In the genomic region with DNA sequence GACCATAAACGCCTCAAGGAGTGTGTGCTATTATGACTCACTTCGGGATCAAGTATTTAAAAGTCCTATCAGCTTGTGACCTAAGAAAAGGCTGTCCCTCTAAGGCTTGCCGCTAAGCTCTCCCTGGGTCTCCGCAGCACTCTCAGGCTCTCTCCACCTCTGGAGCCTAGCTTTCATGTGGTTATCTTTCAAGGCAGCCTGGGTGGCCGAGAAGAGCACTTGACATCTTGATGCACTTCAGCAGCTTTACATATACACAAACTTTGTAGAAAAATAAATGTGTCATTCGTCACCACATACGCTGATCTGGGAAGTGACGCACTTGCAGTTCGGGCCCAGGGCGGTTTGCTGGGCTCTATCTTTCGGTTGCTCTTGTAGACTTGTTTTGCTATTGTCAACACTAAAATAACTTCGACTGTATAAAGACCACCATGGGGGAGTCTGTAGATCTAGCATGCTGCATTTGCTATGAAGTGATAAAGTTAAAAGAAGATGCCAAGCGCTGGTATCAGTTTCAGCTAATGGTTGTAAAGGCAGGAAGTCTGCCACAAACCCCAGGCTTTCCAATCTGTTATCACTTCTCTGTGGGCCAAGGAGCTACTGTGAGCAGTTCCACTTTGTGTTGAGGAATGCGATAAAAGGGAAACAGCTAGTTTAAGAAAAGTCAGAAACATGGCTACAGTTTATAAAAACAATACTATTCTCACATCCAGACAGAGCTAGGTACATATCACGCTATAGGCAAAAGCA, we compare ENCODE assay signal across 19 mouse cellular contexts. TPM values are rescaled to one million over a fixed set of nuclear protein-coding genes. Genes with fewer than 3 reads are reported as not detected.
A peak's percentile ranks its signal among the peaks of the same experiment; 100 is the strongest.
DNase-seq lines count a peak whose midpoint lies in the region; ATAC-seq lines count a peak whose summit lies in the region.
"Had no signal": no experiment of that assay in that cellular context is flagged by ENCODE, and none has a peak within 500 bp of the region (broad histone marks: within the 10 kb centered on the region; RNA-seq: fewer than 3 reads in every experiment).

No protein-coding gene starts in this region.

- no peak for DNase-seq in forebrain, embryonic 14.5 days (ENCODE audit: low spot score)
- no peak for DNase-seq in heart, postnatal 4 days
- peak; percentile 8 for DNase-seq in midbrain, embryonic 10.5 days (ENCODE audit: low spot score)
- no peak for DNase-seq in midbrain, embryonic 14.5 days
- DNase-seq: cerebellum, postnatal 10 days; kidney, adult 2 months; kidney, postnatal 14 days; right cerebral cortex, postnatal 14 days had no signal

- H3K4me2 ChIP-seq in forebrain, embryonic 16.5 days (ENCODE audit: low read length) = no peak overlapping the region
- H3K4me2 ChIP-seq in forebrain, embryonic 14.5 days (ENCODE audit: low read length) = no peak overlapping the region
- H3K4me2 ChIP-seq in heart, embryonic 16.5 days (ENCODE audit: low read depth, low read length) = peak overlapping the region; percentile 44
- no peak overlapping the region for H3K4me2 ChIP-seq in midbrain, embryonic 14.5 days (ENCODE audit: low read length)
- H3K4me2 ChIP-seq: limb, embryonic 13.5 days; neural tube, embryonic 12.5 days had no signal

- peaks cover 15% of the 10 kb centered on the region; the same call in 1 of the 2 replicates for H3K27me3 ChIP-seq in forebrain, embryonic 16.5 days (replicated peaks; ENCODE audit: control insufficient read depth, insufficient read depth, low read length)
- peaks cover 17% of the 10 kb centered on the region for H3K27me3 ChIP-seq in forebrain, embryonic 14.5 days (replicated peaks; ENCODE audit: control insufficient read depth, insufficient read depth, low read length)
- no peaks in the 10 kb centered on the region for H3K27me3 ChIP-seq in heart, embryonic 16.5 days (ENCODE audit: control insufficient read depth, insufficient read depth, low read length)
- H3K27me3 ChIP-seq in midbrain, embryonic 10.5 days (ENCODE audit: low read depth, poor library complexity, severe bottlenecking) = peaks cover 96% of the 10 kb centered on the region
- H3K27me3 ChIP-seq in midbrain, embryonic 14.5 days (ENCODE audit: control insufficient read depth, insufficient read depth, low read length) = peaks cover 56% of the 10 kb centered on the region

- peak; percentile 45; the same call in 1 of the 2 replicates for ATAC-seq in forebrain, embryonic 16.5 days
- ATAC-seq in forebrain, embryonic 14.5 days = no peak
- ATAC-seq in heart, embryonic 16.5 days (replicated peaks; ENCODE audit: extremely low read depth, insufficient read depth, low FRiP score) = no peak
- no peak for ATAC-seq in midbrain, embryonic 14.5 days (ENCODE audit: low FRiP score, low TSS enrichment)
- peak; percentile 77 for ATAC-seq in megakaryocyte-erythroid progenitor cell, adult 5-6 weeks (replicated peaks; ENCODE audit: low FRiP score, low TSS enrichment, poor library complexity, severe bottlenecking)
- ATAC-seq in megakaryocyte, adult 5-6 weeks (ENCODE audit: poor library complexity, severe bottlenecking) = no peak
- ATAC-seq: hindbrain, embryonic 16.5 days had no signal

- no peaks in the 10 kb centered on the region for H3K36me3 ChIP-seq in forebrain, embryonic 16.5 days (ENCODE audit: control insufficient read depth, insufficient read depth)
- H3K36me3 ChIP-seq in forebrain, embryonic 14.5 days (ENCODE audit: control insufficient read depth, insufficient read depth, low read length) = no peaks in the 10 kb centered on the region
- no peaks in the 10 kb centered on the region for H3K36me3 ChIP-seq in heart, embryonic 16.5 days (ENCODE audit: control insufficient read depth, insufficient read depth)
- H3K36me3 ChIP-seq in midbrain, embryonic 10.5 days = peaks cover 3% of the 10 kb centered on the region; the same call in 1 of the 2 replicates
- no peaks in the 10 kb centered on the region for H3K36me3 ChIP-seq in midbrain, embryonic 14.5 days (ENCODE audit: control insufficient read depth, insufficient read depth, low read length)
- H3K36me3 ChIP-seq: neural tube, embryonic 12.5 days had no signal

- H3K9me3 ChIP-seq in forebrain, embryonic 16.5 days (ENCODE audit: control insufficient read depth, low read length) = no peaks in the 10 kb centered on the region
- H3K9me3 ChIP-seq in forebrain, embryonic 14.5 days (replicated peaks; ENCODE audit: control insufficient read depth, low read length) = no peaks in the 10 kb centered on the region
- no peaks in the 10 kb centered on the region for H3K9me3 ChIP-seq in heart, embryonic 16.5 days (replicated peaks; ENCODE audit: control insufficient read depth, low read length)
- H3K9me3 ChIP-seq in midbrain, embryonic 10.5 days (replicated peaks) = no peaks in the 10 kb centered on the region
- H3K9me3 ChIP-seq in midbrain, embryonic 14.5 days (ENCODE audit: control insufficient read depth, low read length) = no peaks in the 10 kb centered on the region
- H3K9me3 ChIP-seq: limb, embryonic 13.5 days; neural tube, embryonic 12.5 days had no signal

- no peak overlapping the region for H3K9ac ChIP-seq in forebrain, embryonic 16.5 days (replicated peaks; ENCODE audit: low read depth, low read length)
- H3K9ac ChIP-seq in forebrain, embryonic 14.5 days (ENCODE audit: low read length) = no peak overlapping the region
- no peak overlapping the region for H3K9ac ChIP-seq in heart, embryonic 16.5 days (ENCODE audit: low read length)
- no peak overlapping the region for H3K9ac ChIP-seq in midbrain, embryonic 14.5 days (replicated peaks; ENCODE audit: low read length)
- H3K9ac ChIP-seq: limb, embryonic 13.5 days; neural tube, embryonic 12.5 days had no signal

- no peak overlapping the region for H3K27ac ChIP-seq in forebrain, embryonic 16.5 days (ENCODE audit: low read length)
- no peak overlapping the region for H3K27ac ChIP-seq in forebrain, embryonic 14.5 days (ENCODE audit: low read depth, low read length)
- no peak overlapping the region for H3K27ac ChIP-seq in heart, embryonic 16.5 days (ENCODE audit: low read length)
- H3K27ac ChIP-seq in midbrain, embryonic 10.5 days (replicated peaks) = no peak overlapping the region
- no peak overlapping the region for H3K27ac ChIP-seq in midbrain, embryonic 14.5 days (replicated peaks; ENCODE audit: low read depth, low read length)
- H3K27ac ChIP-seq: left cerebral cortex, adult 2 months; limb, embryonic 13.5 days; macrophage; neural tube, embryonic 12.5 days had no signal

- no peaks in the 10 kb centered on the region; the same call in 1 of the 2 replicates for H3K4me1 ChIP-seq in forebrain, embryonic 16.5 days (replicated peaks; ENCODE audit: control insufficient read depth, insufficient read depth, low read length)
- no peaks in the 10 kb centered on the region; the same call in 1 of the 2 replicates for H3K4me1 ChIP-seq in forebrain, embryonic 14.5 days (ENCODE audit: control insufficient read depth, insufficient read depth, low read length)
- H3K4me1 ChIP-seq in heart, embryonic 16.5 days (ENCODE audit: control insufficient read depth, insufficient read depth, low read length) = no peaks in the 10 kb centered on the region
- H3K4me1 ChIP-seq in midbrain, embryonic 10.5 days = peaks cover 20% of the 10 kb centered on the region
- H3K4me1 ChIP-seq in midbrain, embryonic 14.5 days (ENCODE audit: control insufficient read depth, insufficient read depth, low read length) = 0 out of 2 replicates have a peak, but pooled peaks cover 4% of the 10 kb centered on the region

- H3K4me3 ChIP-seq in forebrain, embryonic 16.5 days (replicated peaks; ENCODE audit: low read length) = no peak overlapping the region
- no peak overlapping the region for H3K4me3 ChIP-seq in forebrain, embryonic 14.5 days (ENCODE audit: low read depth, low read length)
- H3K4me3 ChIP-seq in heart, embryonic 16.5 days (ENCODE audit: low read length) = peak overlapping the region; percentile 5; the same call in 1 of the 2 replicates
- no peak overlapping the region for H3K4me3 ChIP-seq in midbrain, embryonic 10.5 days
- no peak overlapping the region for H3K4me3 ChIP-seq in midbrain, embryonic 14.5 days (replicated peaks; ENCODE audit: low read depth, low read length)
- H3K4me3 ChIP-seq: erythroblast, embryonic 14.5 days; left cerebral cortex, adult 2 months; limb, embryonic 13.5 days; neural tube, embryonic 12.5 days had no signal

- WGBS in forebrain, embryonic 16.5 days = 69% methylated on average over 15 of the region's 15 CpGs
- WGBS in forebrain, embryonic 14.5 days = 77% methylated on average over 15 of the region's 15 CpGs
- WGBS in heart, embryonic 16.5 days = 15% methylated on average over 15 of the region's 15 CpGs
- 78% methylated on average over 15 of the region's 15 CpGs for WGBS in midbrain, embryonic 10.5 days
- WGBS in midbrain, embryonic 14.5 days = 86% methylated on average over 15 of the region's 15 CpGs

RNA-seq across cellular contexts. Expression of a gene that starts 8.4 kb away (rescaled TPM):
- 1.0 and 1.1 TPM in 2 replicates for polyA plus RNA-seq in forebrain, embryonic 16.5 days (2015; fragmentation: Nextera tagmentation; extraction: Ambion mirVana)
- 0.88 and 1.2 TPM in 2 replicates for polyA plus RNA-seq in forebrain, embryonic 14.5 days (2014; fragmentation: Nextera tagmentation; extraction: Ambion mirVana)
- polyA plus RNA-seq in heart, embryonic 16.5 days (2015; fragmentation: Nextera tagmentation; extraction: Ambion mirVana) = 2.1 and 4.5 TPM in 2 replicates
- total RNA-seq in heart, postnatal 4 days (2021) = under 1 TPM; 0.23 to 0.45 TPM
- polyA plus RNA-seq in midbrain, embryonic 10.5 days (2016; fragmentation: Nextera tagmentation; extraction: Ambion mirVana) = 4.1 and 4.7 TPM in 2 replicates
- polyA plus RNA-seq in midbrain, embryonic 14.5 days (2014; fragmentation: Nextera tagmentation; extraction: Ambion mirVana) = 1.4 and 2.4 TPM in 2 replicates
- not detected in 2 replicates for total RNA-seq in megakaryocyte-erythroid progenitor cell, adult 5-6 weeks (2014; fragmentation: Nextera tagmentation)
- not detected in 2 replicates for total RNA-seq in megakaryocyte-erythroid progenitor cell, adult 5-6 weeks (2017)
- total RNA-seq in megakaryocyte, adult 5-6 weeks (2015) = not detected in 2 replicates
- total RNA-seq in megakaryocyte, adult 5-6 weeks (2017) = not detected in 2 replicates
- total RNA-seq: MEL had no signal
- polyA plus RNA-seq: erythroblast, embryonic 14.5 days; macrophage had no signal

Comparison
In these comparisons a context has a peak if more than half of its experiments do, and no peak if none do; other contexts are left out.
1. ATAC-seq: peak in forebrain, embryonic 16.5 days (single experiment) and megakaryocyte-erythroid progenitor cell, adult 5-6 weeks (single experiment); none in forebrain, embryonic 14.5 days (single experiment), heart, embryonic 16.5 days (single experiment), midbrain, embryonic 14.5 days (single experiment) and megakaryocyte, adult 5-6 weeks (single experiment).